Mouse (Mus musculus) testis, adult 10 weeks (tissue): ENCODE results near the gene Adgrg3. TPM values are rescaled to one million over a fixed set of nuclear protein-coding genes. Genes with fewer than 3 reads are reported as not detected.

Experiments used
- polyA plus RNA-seq: library from polyadenylated mRNA; stranded (reverse); fragments of 350-450 nt; fragmentation: Illumina TruSeq; extraction: RNeasy Lipid Tissue Mini Kit (QIAGEN cat#74804); gene quantifications from one replicate; pipeline ENCODE4 v1.2.3, GENCODE M21; 2014; ENCODE audit warnings: low read depth, low replicate concordance

Adgrg3 gene
- not detected for polyA plus RNA-seq

GRCm38 (mm10) chr8:95017451-95017850, at the start of gene Adgrg3:
TSS of gene Adgrg3 (plus strand) at chr8:95017692.

GRCm38 (mm10) chr8:94974467-94975165, 42.9 kb upstream of the Adgrg3 start, which contains the start of gene Adgrg1:
TSS of gene Adgrg1 (plus strand) at chr8:94974751.

GRCm38 (mm10) chr8:95054927-95055510, 37.5 kb downstream of the Adgrg3 start, which contains the start of gene Drc7:
TSS of gene Drc7 (plus strand) at chr8:95055103.

GRCm38 (mm10) chr8:95080381-95081341, 63.2 kb downstream of the Adgrg3 start, which contains the start of gene Katnb1:
TSS of gene Katnb1 (plus strand) at chr8:95081186.

Other genes with a start within 250 kb of the Adgrg3 start
- 0.35 TPM for gene Cx3cl1, start 245.7 kb upstream of the Adgrg3 start, polyA plus RNA-seq
- not detected for gene Ccl17, start 207.2 kb upstream of the Adgrg3 start, polyA plus RNA-seq
- gene Coq9, start 179.4 kb upstream of the Adgrg3 start, polyA plus RNA-seq: 7.5 TPM
- 11.3 TPM for gene Ciapin1, start 179.3 kb upstream of the Adgrg3 start, polyA plus RNA-seq
- gene Polr2c, start 160.2 kb upstream of the Adgrg3 start, polyA plus RNA-seq: 4.5 TPM
- 0.10 TPM for gene Dok4, start 141.4 kb upstream of the Adgrg3 start, polyA plus RNA-seq
- gene Ccdc102a, start 99.6 kb upstream of the Adgrg3 start, polyA plus RNA-seq: not detected
- not detected for gene Adgrg5, start 94.0 kb upstream of the Adgrg3 start, polyA plus RNA-seq
- gene Adgrg1, start 42.9 kb upstream of the Adgrg3 start, polyA plus RNA-seq: 3.3 TPM
- gene Drc7, start 37.4 kb downstream of the Adgrg3 start, polyA plus RNA-seq: 10.0 TPM
- 1.5 TPM for gene Katnb1, start 63.5 kb downstream of the Adgrg3 start, polyA plus RNA-seq
- gene Kifc3, start 185.1 kb downstream of the Adgrg3 start, polyA plus RNA-seq: 0.98 TPM